ENCODE assay signal across 8 mouse cellular contexts in genomic region chr7:45800546-45801204, GRCm38 (mm10). TPM values are rescaled to one million over a fixed set of nuclear protein-coding genes. Genes with fewer than 3 reads are reported as not detected.
DNase-seq lines count a peak whose midpoint lies in the region; ATAC-seq and TF ChIP-seq lines count a peak whose summit lies in the region.

No protein-coding gene starts in this region.

- 24% methylated on average over 21 of the region's 25 CpGs for WGBS in intestine, embryonic 15.5 days
- 6% methylated on average over 18 of the region's 25 CpGs for WGBS in liver, postnatal 0 days (ENCODE audit: insufficient replicate concordance)
- WGBS in neural tube, embryonic 15.5 days: 25% methylated on average over 24 of the region's 25 CpGs

- H3K9ac ChIP-seq in intestine, embryonic 15.5 days: no peak overlapping the region
- peak overlapping the region; percentile 30; the same call in 1 of the 2 replicates for H3K9ac ChIP-seq in liver, postnatal 0 days (replicated peaks)
- H3K9ac ChIP-seq in neural tube, embryonic 15.5 days (replicated peaks): no peak overlapping the region

- DNase-seq in right cerebral cortex, postnatal 4 days: peak; percentile 10
- DNase-seq in right cerebral cortex, adult 18-20 months: no peak
- DNase-seq in embryo, embryonic 11 days: peak; percentile 61
- peak; percentile 76 for DNase-seq in liver, postnatal 0 days
- DNase-seq in cerebellum, postnatal 4 days (ENCODE audit: low spot score in 2 of 2): no peak
- no peak for DNase-seq in ovary, postnatal 10 days (ENCODE audit: low spot score)

- H3K4me2 ChIP-seq in intestine, embryonic 15.5 days (replicated peaks): peak overlapping the region; percentile 56
- peak overlapping the region; percentile 75 for H3K4me2 ChIP-seq in liver, postnatal 0 days (ENCODE audit: low read depth, low read length)
- peak overlapping the region; percentile 15; the same call in 1 of the 2 replicates for H3K4me2 ChIP-seq in neural tube, embryonic 15.5 days

- H3K9me3 ChIP-seq in intestine, embryonic 15.5 days: no peaks in the 10 kb centered on the region
- no peaks in the 10 kb centered on the region for H3K9me3 ChIP-seq in liver, postnatal 0 days (ENCODE audit: low read length)
- H3K9me3 ChIP-seq in neural tube, embryonic 15.5 days (replicated peaks): no peaks in the 10 kb centered on the region

- no peak for TF ChIP-seq EP300 in liver, postnatal 0 days (IDR thresholded peaks at IDR 0.05; ENCODE audit: low read depth)

- peaks cover 13% of the 10 kb centered on the region; the same call in 1 of the 2 replicates for H3K27me3 ChIP-seq in intestine, embryonic 15.5 days (replicated peaks)
- peaks cover 43% of the 10 kb centered on the region for H3K27me3 ChIP-seq in liver, postnatal 0 days (ENCODE audit: insufficient read depth, low read length)
- H3K27me3 ChIP-seq in neural tube, embryonic 15.5 days (replicated peaks): no peaks in the 10 kb centered on the region; the same call in 1 of the 2 replicates

- ATAC-seq in intestine, embryonic 15.5 days: peak; percentile 66
- peak; percentile 54 for ATAC-seq in liver, postnatal 0 days
- ATAC-seq in neural tube, embryonic 15.5 days (ENCODE audit: low FRiP score): no peak

- peak overlapping the region; percentile 25 for H3K4me3 ChIP-seq in intestine, embryonic 15.5 days (replicated peaks)
- peak overlapping the region; percentile 32; the same call in 1 of the 2 replicates for H3K4me3 ChIP-seq in liver, postnatal 0 days (ENCODE audit: low read depth, low read length)
- H3K4me3 ChIP-seq in neural tube, embryonic 15.5 days (replicated peaks): no peak overlapping the region; the same call in 1 of the 2 replicates

- no peak overlapping the region for H3K27ac ChIP-seq in intestine, embryonic 15.5 days
- H3K27ac ChIP-seq in liver, postnatal 0 days (ENCODE audit: low read depth): no peak overlapping the region
- no peak overlapping the region for H3K27ac ChIP-seq in neural tube, embryonic 15.5 days (replicated peaks)

- no peak for TF ChIP-seq CTCF in liver, postnatal 0 days (IDR thresholded peaks at IDR 0.05; ENCODE audit: low read depth)

- peaks cover 28% of the 10 kb centered on the region for H3K4me1 ChIP-seq in intestine, embryonic 15.5 days (replicated peaks)
- H3K4me1 ChIP-seq in liver, postnatal 0 days (ENCODE audit: insufficient read depth): peaks cover 26% of the 10 kb centered on the region
- H3K4me1 ChIP-seq in neural tube, embryonic 15.5 days: peaks cover 31% of the 10 kb centered on the region

- no peaks in the 10 kb centered on the region for H3K36me3 ChIP-seq in intestine, embryonic 15.5 days
- H3K36me3 ChIP-seq in liver, postnatal 0 days (replicated peaks; ENCODE audit: insufficient read depth, low read length): no peaks in the 10 kb centered on the region
- peaks cover 49% of the 10 kb centered on the region for H3K36me3 ChIP-seq in neural tube, embryonic 15.5 days

RNA-seq across cellular contexts. Expression of gene Cyth2, which starts 13.7 kb away (rescaled TPM):
- 89.0 and 92.0 TPM in 2 replicates for polyA plus RNA-seq in intestine, embryonic 15.5 days (2015; fragmentation: Nextera tagmentation; extraction: Ambion mirVana)
- polyA plus RNA-seq in liver, postnatal 0 days (2015; fragmentation: Nextera tagmentation; extraction: Ambion mirVana): 21.4 and 24.2 TPM in 2 replicates
- 211 and 253 TPM in 2 replicates for polyA plus RNA-seq in neural tube, embryonic 15.5 days (2015; fragmentation: Nextera tagmentation; extraction: Ambion mirVana)

RNA-seq across cellular contexts. Expression of gene Sult2b1, which starts 16.2 kb away (rescaled TPM):
- 2.8 and 2.9 TPM in 2 replicates for polyA plus RNA-seq in intestine, embryonic 15.5 days (2015; fragmentation: Nextera tagmentation; extraction: Ambion mirVana)
- polyA plus RNA-seq in liver, postnatal 0 days (2015; fragmentation: Nextera tagmentation; extraction: Ambion mirVana): 0.26 and 0.38 TPM in 2 replicates
- 7.1 and 8.6 TPM in 2 replicates for polyA plus RNA-seq in neural tube, embryonic 15.5 days (2015; fragmentation: Nextera tagmentation; extraction: Ambion mirVana)

RNA-seq across cellular contexts. Expression of gene Lmtk3, which starts 17.1 kb away (rescaled TPM):
- polyA plus RNA-seq in intestine, embryonic 15.5 days (2015; fragmentation: Nextera tagmentation; extraction: Ambion mirVana): 0.43 and 0.90 TPM in 2 replicates
- polyA plus RNA-seq in liver, postnatal 0 days (2015; fragmentation: Nextera tagmentation; extraction: Ambion mirVana): not detected in 2 replicates
- 19.3 and 26.0 TPM in 2 replicates for polyA plus RNA-seq in neural tube, embryonic 15.5 days (2015; fragmentation: Nextera tagmentation; extraction: Ambion mirVana)

RNA-seq across cellular contexts. Expression of gene Kcnj14, which starts 23.9 kb away (rescaled TPM):
- 0.88 and 1.0 TPM in 2 replicates for polyA plus RNA-seq in intestine, embryonic 15.5 days (2015; fragmentation: Nextera tagmentation; extraction: Ambion mirVana)
- 0.11 and 0.32 TPM in 2 replicates for polyA plus RNA-seq in liver, postnatal 0 days (2015; fragmentation: Nextera tagmentation; extraction: Ambion mirVana)
- 1.4 and 1.7 TPM in 2 replicates for polyA plus RNA-seq in neural tube, embryonic 15.5 days (2015; fragmentation: Nextera tagmentation; extraction: Ambion mirVana)

RNA-seq across cellular contexts. Expression of gene Grwd1, which starts 30.1 kb away (rescaled TPM):
- polyA plus RNA-seq in intestine, embryonic 15.5 days (2015; fragmentation: Nextera tagmentation; extraction: Ambion mirVana): 67.1 and 71.3 TPM in 2 replicates
- polyA plus RNA-seq in liver, postnatal 0 days (2015; fragmentation: Nextera tagmentation; extraction: Ambion mirVana): 18.3 and 19.3 TPM in 2 replicates
- 40.7 and 48.9 TPM in 2 replicates for polyA plus RNA-seq in neural tube, embryonic 15.5 days (2015; fragmentation: Nextera tagmentation; extraction: Ambion mirVana)

Comparison
In these comparisons a context has a peak if more than half of its experiments do, and no peak if none do; other contexts are left out.
1. DNase-seq: peak in right cerebral cortex, postnatal 4 days (single experiment), embryo, embryonic 11 days (single experiment) and liver, postnatal 0 days (single experiment); none in right cerebral cortex, adult 18-20 months (single experiment), cerebellum, postnatal 4 days (0 of 2) and ovary, postnatal 10 days (single experiment).
2. H3K4me2 ChIP-seq: peak in every context shown above with its lines; median percentile 75 in liver, postnatal 0 days; 56 in intestine, embryonic 15.5 days; 15 in neural tube, embryonic 15.5 days.
3. RNA of gene Lmtk3, which starts 17.1 kb away (polyA plus RNA-seq): 19.3 to 26.0 TPM in neural tube, embryonic 15.5 days; 0.43 to 0.90 TPM in intestine, embryonic 15.5 days and not detected in liver, postnatal 0 days; every median in the first group is over 10 times any median in the second.